Mouse (Mus musculus) brain, embryonic 14.5 days (tissue): Measurements from ENCODE around the gene Zfand2b.

ENCODE experiments used
- CTCF ChIP-seq: fragments of 200-500 bp; IDR thresholded peaks from 2 replicates; pipeline ENCODE4 v1.5.1; 2012; ENCODE audit warnings: inconsistent platforms, mild to moderate bottlenecking, moderate library complexity, borderline replicate concordance; ENCODE audit not compliant: insufficient read depth, insufficient read length; ENCODE audit errors: extremely low read depth
- POLR2A ChIP-seq: fragments of 200-500 bp; IDR thresholded peaks from 2 replicates; pipeline ENCODE4 v1.6.1; 2012; ENCODE audit warnings: mild to moderate bottlenecking, inconsistent platforms, borderline replicate concordance; ENCODE audit not compliant: poor library complexity, insufficient read depth, insufficient read length, severe bottlenecking; ENCODE audit errors: extremely low read depth

DNA sequence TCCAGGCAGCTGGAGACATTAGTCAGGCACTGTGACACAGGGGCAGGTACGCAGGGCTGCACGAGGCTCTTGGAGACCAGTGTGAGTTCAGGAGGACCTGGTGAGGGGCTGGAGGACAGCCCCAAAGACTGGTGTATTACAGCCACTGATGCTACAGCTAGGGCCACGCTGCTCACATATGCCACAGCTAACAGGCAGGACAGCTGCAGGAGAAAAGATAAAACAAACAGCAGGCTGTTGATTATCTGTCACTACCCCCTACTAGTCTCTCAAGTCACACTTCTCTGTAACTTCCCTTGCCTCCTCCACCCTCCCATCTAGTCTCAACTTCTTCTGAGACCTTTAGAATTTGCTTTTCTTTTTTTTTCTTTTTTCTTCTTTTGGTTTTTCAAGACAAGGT, 31.7 kb upstream of the Zfand2b start:
- TF ChIP-seq CTCF (no peak), POLR2A (no peak)
